Mouse (Mus musculus): Measurements from ENCODE around the gene Lamb3. TPM values are rescaled to one million over a fixed set of nuclear protein-coding genes. Genes with fewer than 3 reads are reported as not detected.

The Lamb3 gene
- polyA plus RNA-seq, 1 experiment from 2014 or later, result 62.8 TPM

DNA sequence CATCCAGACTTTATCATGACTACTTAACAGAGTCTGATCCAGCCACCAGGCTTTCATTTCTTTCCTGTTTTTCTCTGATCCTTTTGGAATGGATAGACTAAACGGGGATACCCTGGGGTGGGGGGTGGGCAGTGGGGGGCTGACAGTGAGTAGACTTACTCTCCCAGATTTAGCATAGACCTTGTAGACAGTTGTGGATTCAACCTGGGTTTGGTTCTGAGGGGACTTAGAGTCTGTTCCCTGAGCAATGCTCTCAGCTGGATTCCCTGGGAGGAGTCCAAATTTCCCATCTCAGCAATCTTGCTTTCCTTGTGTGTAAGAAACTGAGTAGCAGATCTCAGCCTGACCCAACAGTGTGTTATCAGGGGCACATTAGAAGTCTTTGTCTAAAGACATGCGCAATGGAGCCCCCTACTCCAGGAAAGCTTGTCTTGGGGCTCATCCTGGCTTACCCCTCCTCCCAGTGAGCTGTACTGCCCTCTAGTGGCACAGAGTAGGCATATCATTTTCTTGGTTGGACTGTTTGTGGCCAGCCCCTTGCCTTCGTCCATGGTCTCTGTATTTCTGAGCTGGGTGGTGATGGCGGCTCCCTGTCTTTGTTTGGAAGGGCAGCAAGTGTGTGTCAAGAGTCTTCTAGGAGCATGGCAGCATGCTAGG is 169.1 kb downstream of the Lamb3 start:
- H3K27ac ChIP-seq (ENCODE audit: low read length), result no peak overlapping the region
- H3K36me3 ChIP-seq (ENCODE audit: insufficient read depth, low read length), result no peaks in the 10 kb centered on the region
- TF ChIP-seq CTCF (IDR thresholded peaks at IDR 0.05) (peak; percentile 94), EP300 (IDR thresholded peaks at IDR 0.05) (no peak)
- no peak overlapping the region for H3K9ac ChIP-seq (replicated peaks; ENCODE audit: low read depth)
- DNase-seq (ENCODE audit: low spot score) (peak; percentile 79), ATAC-seq (peak; percentile 65)
- no peaks in the 10 kb centered on the region for H3K4me1 ChIP-seq (ENCODE audit: insufficient read depth, low read depth, low read length)
- H3K4me3 ChIP-seq (ENCODE audit: low read depth, low read length), result no peak overlapping the region
- no peaks in the 10 kb centered on the region for H3K9me3 ChIP-seq (ENCODE audit: low read length)
- 33% methylated on average over 4 of the region's 4 CpGs for WGBS
- no peak overlapping the region for H3K4me2 ChIP-seq (replicated peaks; ENCODE audit: low read depth, low read length)
- H3K27me3 ChIP-seq (replicated peaks; ENCODE audit: insufficient read depth, low read length), result no peaks in the 10 kb centered on the region

DNA sequence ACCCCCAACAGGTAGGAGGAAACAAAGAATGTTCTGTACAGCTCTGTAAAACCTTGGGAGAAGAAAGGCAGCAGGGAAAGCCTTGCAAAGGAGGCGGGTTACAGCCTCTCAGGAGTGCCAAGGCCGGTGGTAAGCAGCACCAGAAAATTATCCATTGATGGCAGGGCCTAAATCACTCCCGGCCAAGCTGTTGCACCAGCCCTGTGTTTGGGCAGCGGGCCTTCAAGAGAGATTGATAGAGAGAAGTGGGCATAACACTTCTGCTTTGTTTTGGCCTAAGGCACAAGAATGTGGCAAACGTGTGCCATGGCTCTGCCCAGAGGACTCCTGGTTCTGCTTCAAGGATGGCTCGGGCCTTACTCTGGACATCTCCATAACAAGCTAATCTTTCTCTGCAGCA is 172.1 kb downstream of the Lamb3 start:
- no peaks in the 10 kb centered on the region for H3K36me3 ChIP-seq (ENCODE audit: insufficient read depth, low read length)
- no peak for TF ChIP-seq EP300 (IDR thresholded peaks at IDR 0.05)
- no peak for TF ChIP-seq CTCF (IDR thresholded peaks at IDR 0.05)
- H3K27ac ChIP-seq (ENCODE audit: low read length), result no peak overlapping the region
- H3K4me1 ChIP-seq (ENCODE audit: insufficient read depth, low read depth, low read length), result 0 out of 2 replicates have a peak, but pooled peaks cover 7% of the 10 kb centered on the region
- 67% methylated on average over 6 of the region's 6 CpGs for WGBS
- H3K4me3 ChIP-seq (ENCODE audit: low read depth, low read length), result no peak overlapping the region
- no peak overlapping the region for H3K9ac ChIP-seq (replicated peaks; ENCODE audit: low read depth)
- ATAC-seq, result no peak
- H3K9me3 ChIP-seq (ENCODE audit: low read length), result no peaks in the 10 kb centered on the region
- no peak overlapping the region for H3K4me2 ChIP-seq (replicated peaks; ENCODE audit: low read depth, low read length)
- no peaks in the 10 kb centered on the region for H3K27me3 ChIP-seq (replicated peaks; ENCODE audit: insufficient read depth, low read length)
- DNase-seq (ENCODE audit: low spot score), result no peak

DNA sequence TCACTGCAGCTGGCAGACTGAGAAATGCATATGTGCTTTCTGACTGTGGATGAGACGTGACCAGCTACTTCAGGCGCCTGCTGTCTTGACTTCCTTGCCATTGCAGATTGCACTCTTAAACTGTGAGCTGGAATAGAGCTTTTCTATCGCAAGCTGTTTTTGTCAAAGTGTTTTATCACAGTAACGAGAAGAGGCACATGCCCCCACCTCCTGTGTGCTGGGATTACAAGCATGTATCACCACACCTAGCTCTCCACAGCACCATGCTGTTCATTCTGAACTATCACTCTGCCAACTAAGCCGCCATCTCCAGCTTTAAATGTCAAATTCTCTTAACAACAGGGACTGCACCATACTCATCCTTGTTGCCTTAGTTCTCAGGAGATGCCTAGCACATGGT is 173.4 kb downstream of the Lamb3 start:
- Histone ChIP-seq H3K9me3 (ENCODE audit: low read length) (no peaks in the 10 kb centered on the region), H3K9ac (replicated peaks; ENCODE audit: low read depth) (no peak overlapping the region), H3K4me1 (ENCODE audit: insufficient read depth, low read depth, low read length) (0 out of 2 replicates have a peak, but pooled peaks cover 7% of the 10 kb centered on the region), H3K27ac (ENCODE audit: low read length) (no peak overlapping the region), H3K4me3 (ENCODE audit: low read depth, low read length) (no peak overlapping the region), H3K27me3 (replicated peaks; ENCODE audit: insufficient read depth, low read length) (no peaks in the 10 kb centered on the region), H3K4me2 (replicated peaks; ENCODE audit: low read depth, low read length) (no peak overlapping the region), H3K36me3 (ENCODE audit: insufficient read depth, low read length) (no peaks in the 10 kb centered on the region)
- WGBS, result 86% methylated on average over 5 of the region's 5 CpGs
- no peak for ATAC-seq
- TF ChIP-seq CTCF (IDR thresholded peaks at IDR 0.05) (no peak), EP300 (IDR thresholded peaks at IDR 0.05) (no peak)
- no peak for DNase-seq (ENCODE audit: low spot score)

DNA sequence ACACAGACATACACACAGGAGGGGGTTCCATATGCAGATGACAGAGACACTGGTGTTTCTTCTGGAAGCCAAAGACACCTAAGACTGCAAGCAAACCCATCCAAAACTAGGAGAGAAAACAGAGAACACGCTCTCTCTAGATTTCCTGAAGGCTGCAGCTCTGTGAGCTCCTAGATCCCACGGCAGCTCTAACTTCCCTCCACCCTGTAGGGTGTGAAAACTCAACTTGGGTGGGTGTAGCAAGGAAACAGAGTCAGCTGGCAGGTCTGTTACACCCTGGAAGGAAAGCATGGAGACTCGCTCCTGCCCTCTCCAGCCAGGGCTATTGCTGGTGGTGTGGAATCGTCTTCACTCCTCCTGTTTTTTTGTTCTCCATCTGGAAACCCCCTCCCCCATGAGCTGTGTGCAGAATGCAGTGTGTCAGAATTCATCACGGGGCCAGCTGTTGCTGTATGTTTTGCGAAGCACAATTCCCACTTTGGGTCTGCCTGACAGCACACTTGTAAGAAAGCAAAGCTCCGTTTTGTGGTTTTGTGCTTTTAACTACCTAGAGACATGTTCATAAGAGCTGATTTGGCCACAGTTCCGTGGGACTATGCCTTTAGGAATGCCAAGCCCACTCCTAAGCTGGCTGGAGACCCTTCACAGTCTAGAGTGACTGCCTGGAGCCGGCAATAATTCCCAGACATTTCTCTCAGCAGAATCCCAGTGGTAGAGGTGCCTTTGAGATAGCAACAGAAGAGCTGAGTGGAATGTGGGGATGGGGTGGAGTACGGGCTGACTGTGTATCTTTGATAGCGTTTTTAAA is 174.3 kb downstream of the Lamb3 start:
- Histone ChIP-seq H3K36me3 (ENCODE audit: insufficient read depth, low read length) (no peaks in the 10 kb centered on the region), H3K4me1 (ENCODE audit: insufficient read depth, low read depth, low read length) (0 out of 2 replicates have a peak, but pooled peaks cover 7% of the 10 kb centered on the region), H3K27ac (ENCODE audit: low read length) (no peak overlapping the region), H3K4me3 (ENCODE audit: low read depth, low read length) (no peak overlapping the region; the same call in 1 of the 2 replicates), H3K9me3 (ENCODE audit: low read length) (no peaks in the 10 kb centered on the region), H3K9ac (replicated peaks; ENCODE audit: low read depth) (no peak overlapping the region), H3K27me3 (replicated peaks; ENCODE audit: insufficient read depth, low read length) (no peaks in the 10 kb centered on the region), H3K4me2 (replicated peaks; ENCODE audit: low read depth, low read length) (peak overlapping the region; percentile 58)
- DNase-seq (ENCODE audit: low spot score), result peak; percentile 41
- 23% methylated on average over 11 of the region's 11 CpGs for WGBS
- ATAC-seq, result no peak
- TF ChIP-seq EP300 (IDR thresholded peaks at IDR 0.05) (no peak), CTCF (IDR thresholded peaks at IDR 0.05) (no peak)

DNA sequence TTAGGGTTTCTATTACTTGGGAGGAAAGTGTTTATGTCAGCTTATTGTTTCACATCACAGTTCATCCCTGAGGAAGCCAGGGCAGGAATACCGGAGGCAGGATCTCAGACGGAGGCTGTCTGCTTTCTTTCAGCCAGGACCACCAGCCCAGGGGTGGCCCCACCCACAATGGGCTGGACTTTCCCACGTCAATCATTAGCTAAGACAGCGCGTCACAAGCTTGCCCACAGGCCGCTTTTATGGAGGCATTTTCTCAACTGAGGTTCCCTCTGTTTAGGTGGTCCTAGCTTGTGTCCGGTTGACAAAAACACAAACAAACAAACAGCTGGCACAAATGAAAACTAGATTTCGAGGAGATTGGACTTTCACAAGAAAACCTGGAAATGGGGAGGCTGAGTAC is 174.9 kb downstream of the Lamb3 start:
- Histone ChIP-seq H3K27ac (ENCODE audit: low read length) (no peak overlapping the region), H3K4me3 (ENCODE audit: low read depth, low read length) (peak overlapping the region; percentile 28), H3K9ac (replicated peaks; ENCODE audit: low read depth) (no peak overlapping the region), H3K4me2 (replicated peaks; ENCODE audit: low read depth, low read length) (peak overlapping the region; percentile 58), H3K27me3 (replicated peaks; ENCODE audit: insufficient read depth, low read length) (no peaks in the 10 kb centered on the region), H3K9me3 (ENCODE audit: low read length) (no peaks in the 10 kb centered on the region), H3K4me1 (ENCODE audit: insufficient read depth, low read depth, low read length) (peaks cover 9% of the 10 kb centered on the region; the same call in 1 of the 2 replicates), H3K36me3 (ENCODE audit: insufficient read depth, low read length) (no peaks in the 10 kb centered on the region)
- under 1% methylated on average over 8 of the region's 8 CpGs for WGBS
- ATAC-seq (peak; percentile 81), DNase-seq (ENCODE audit: low spot score) (peak; percentile 58)
- TF ChIP-seq CTCF (IDR thresholded peaks at IDR 0.05), result no peak
- TF ChIP-seq EP300 (IDR thresholded peaks at IDR 0.05), result no peak

DNA sequence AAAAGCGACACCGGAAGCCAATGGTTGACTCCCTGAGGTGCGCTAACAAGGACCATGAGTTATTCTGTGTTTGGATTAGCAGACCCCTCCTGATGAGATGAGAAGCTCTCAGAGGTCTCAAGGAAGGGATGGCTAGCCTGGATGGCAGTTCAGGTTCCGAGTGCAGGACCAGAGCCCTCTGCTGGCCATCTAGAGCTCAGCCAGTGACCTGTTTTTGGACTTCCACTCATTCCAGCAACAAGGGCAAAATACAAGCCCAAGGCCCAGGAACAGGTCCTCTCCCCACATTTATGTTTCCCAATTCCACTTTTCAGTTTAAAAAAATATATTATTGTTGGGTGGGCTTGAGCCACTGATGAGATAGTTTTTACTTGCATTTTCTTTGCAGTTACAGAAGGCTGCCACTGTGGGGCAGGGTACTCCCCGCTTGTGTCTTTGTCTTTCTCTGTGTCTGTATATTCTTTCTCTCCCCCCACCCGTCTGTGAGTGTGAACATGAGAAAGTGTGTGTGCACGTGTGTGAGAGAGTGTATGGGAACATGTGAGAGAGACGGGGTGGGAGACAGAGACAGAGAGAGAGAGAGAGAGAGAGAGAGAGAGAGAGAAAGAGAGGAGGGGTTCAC is 175.5 kb downstream of the Lamb3 start:
- WGBS, result 2% methylated on average over 8 of the region's 8 CpGs
- DNase-seq (ENCODE audit: low spot score) (peak; percentile 78), ATAC-seq (peak; percentile 60)
- no peaks in the 10 kb centered on the region for H3K27me3 ChIP-seq (replicated peaks; ENCODE audit: insufficient read depth, low read length)
- no peaks in the 10 kb centered on the region for H3K9me3 ChIP-seq (ENCODE audit: low read length)
- peak overlapping the region; percentile 28 for H3K4me3 ChIP-seq (ENCODE audit: low read depth, low read length)
- peaks cover 9% of the 10 kb centered on the region; the same call in 1 of the 2 replicates for H3K4me1 ChIP-seq (ENCODE audit: insufficient read depth, low read depth, low read length)
- no peaks in the 10 kb centered on the region for H3K36me3 ChIP-seq (ENCODE audit: insufficient read depth, low read length)
- TF ChIP-seq EP300 (IDR thresholded peaks at IDR 0.05) (no peak), CTCF (IDR thresholded peaks at IDR 0.05) (peak; percentile 80)
- no peak overlapping the region for H3K9ac ChIP-seq (replicated peaks; ENCODE audit: low read depth)
- H3K4me2 ChIP-seq (replicated peaks; ENCODE audit: low read depth, low read length), result peak overlapping the region; percentile 58
- H3K27ac ChIP-seq (ENCODE audit: low read length), result no peak overlapping the region

Data from lung, postnatal 0 days (tissue).